Mouse (Mus musculus) regulatory T cell (primary cell): ENCODE results near the gene Fasn.

Experiments
- in situ Hi-C: fragments of 300-600 bp; cut with MboI, MseI; formaldehyde crosslinking; loops from one replicate; pipeline ENCODE4 v1.15.1; 2025; ENCODE audit warnings: high pct_unique_total_duplicates

Fasn gene

DNA sequence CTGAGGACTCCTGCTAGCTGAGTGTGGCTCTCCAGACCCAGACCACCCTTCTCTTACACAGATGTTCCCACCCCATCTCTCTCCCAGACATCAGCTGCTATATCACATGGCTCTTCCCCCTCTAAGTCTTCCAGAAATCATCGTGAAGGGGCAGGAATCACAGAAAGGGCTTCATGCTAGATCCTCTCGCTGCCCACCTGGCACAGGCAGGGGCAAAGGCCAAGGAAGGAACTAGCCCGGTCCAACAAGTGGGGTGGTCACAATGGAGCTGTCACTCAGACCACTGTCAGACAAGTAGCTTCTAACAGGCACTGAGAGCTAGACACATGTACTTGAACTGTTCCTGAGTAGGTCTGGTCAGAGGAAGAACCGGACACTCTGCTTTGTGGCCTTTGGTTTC is 4.1 kb upstream of the Fasn start:
- in situ Hi-C loops: no loop called here

- in situ Hi-C loops: no loop called here
Measured at GRCm38 (mm10) chr11:120826016-120826953, 1.9 kb upstream of the Fasn start.

GRCm38 (mm10) chr11:120825289-120825863 is 1.0 kb upstream of the Fasn start:
- in situ Hi-C loops: no loop called here

- in situ Hi-C loops: no loop called here
Measured at GRCm38 (mm10) chr11:120824787-120825288, 491 bp upstream of the Fasn start.

DNA sequence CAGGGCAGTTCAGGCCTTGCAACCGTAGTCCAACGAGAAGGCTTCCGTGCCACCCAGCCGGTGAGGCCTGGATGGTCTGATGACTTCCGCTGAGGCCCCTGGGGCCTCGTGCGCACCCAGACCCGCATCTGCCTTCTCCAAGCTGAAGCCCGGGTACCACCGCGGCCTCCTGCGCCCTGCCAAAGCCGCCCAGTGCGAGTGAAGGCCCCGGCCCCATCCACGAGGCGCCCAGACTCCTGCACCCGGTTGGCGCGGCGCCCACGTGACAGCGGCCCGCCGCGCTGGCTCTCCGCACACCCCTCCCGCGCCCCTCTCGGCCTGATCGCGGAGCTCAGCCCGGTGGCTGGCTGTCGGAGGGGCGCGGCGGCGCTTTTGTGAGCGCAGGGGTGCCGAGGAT is 798 bp downstream of the Fasn start:
- in situ Hi-C loops: no loop called here

DNA sequence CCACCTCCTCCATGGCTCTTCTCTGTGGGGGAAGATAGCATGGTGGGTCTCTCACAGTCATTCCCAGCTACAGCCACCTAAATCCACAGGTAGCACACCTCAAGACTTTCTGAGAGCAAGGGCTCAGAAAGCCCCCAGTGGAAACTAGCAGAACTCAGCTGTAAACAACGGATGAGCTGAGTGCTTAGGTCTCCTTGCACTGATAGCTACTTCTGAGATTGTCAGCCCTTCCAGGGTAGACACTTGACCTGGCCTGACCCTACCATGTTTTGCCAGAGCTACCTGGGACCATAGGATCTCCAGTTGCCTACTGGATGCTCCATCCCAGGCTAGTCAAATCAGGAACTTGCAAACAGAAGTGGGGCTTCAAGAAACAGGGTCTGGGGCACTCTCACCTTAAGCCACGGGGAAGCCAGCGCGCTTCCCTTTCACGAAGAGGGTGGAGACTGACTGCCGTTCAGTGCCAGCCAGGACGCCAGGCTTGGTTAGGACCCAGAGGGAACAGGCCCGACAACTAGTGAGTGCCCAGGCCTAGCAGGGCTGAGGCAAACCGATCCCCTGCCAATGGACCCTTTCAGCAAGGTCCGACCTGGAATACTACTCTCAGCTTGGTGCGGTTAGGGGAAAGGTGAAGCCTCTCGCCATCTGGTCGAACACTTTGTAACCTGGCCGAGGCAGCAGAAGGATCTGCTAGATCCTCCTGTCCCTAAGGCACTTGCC is 1.4 kb downstream of the Fasn start:
- in situ Hi-C loops: no loop called here

GRCm38 (mm10) chr11:120822321-120822720 is 2.0 kb downstream of the Fasn start:
- in situ Hi-C loops: no loop called here

- in situ Hi-C loops: no loop called here
Measured at GRCm38 (mm10) chr11:120821076-120821922, 3.0 kb downstream of the Fasn start.

- in situ Hi-C loops: no loop called here
Measured at GRCm38 (mm10) chr11:120820546-120820945, 3.8 kb downstream of the Fasn start.

GRCm38 (mm10) chr11:120819556-120819955 is 4.8 kb downstream of the Fasn start:
- in situ Hi-C loops: no loop called here

- in situ Hi-C loops: no loop called here
Measured at GRCm38 (mm10) chr11:120818251-120818650, 6.1 kb downstream of the Fasn start.

DNA sequence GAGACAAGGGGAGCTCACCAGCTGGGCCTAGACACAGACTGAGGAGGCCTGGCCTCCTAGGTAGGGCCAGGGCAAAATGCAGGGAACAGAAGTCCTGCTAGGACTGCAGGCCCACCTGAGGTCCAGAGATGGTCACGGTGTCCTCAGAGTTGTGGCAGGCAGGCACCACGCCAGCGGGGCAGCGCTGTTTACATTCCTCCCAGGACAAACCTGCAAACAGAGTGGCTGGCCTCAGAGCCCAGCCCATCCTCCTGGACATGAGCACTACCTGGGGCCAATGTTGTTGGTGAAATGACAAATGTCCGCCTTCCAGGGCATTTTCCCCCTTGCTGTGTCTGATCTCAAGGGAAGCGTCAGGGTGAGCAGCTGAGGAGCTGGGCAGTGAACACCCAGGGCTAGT is 7.0 kb downstream of the Fasn start:
- in situ Hi-C loops: no loop called here

DNA sequence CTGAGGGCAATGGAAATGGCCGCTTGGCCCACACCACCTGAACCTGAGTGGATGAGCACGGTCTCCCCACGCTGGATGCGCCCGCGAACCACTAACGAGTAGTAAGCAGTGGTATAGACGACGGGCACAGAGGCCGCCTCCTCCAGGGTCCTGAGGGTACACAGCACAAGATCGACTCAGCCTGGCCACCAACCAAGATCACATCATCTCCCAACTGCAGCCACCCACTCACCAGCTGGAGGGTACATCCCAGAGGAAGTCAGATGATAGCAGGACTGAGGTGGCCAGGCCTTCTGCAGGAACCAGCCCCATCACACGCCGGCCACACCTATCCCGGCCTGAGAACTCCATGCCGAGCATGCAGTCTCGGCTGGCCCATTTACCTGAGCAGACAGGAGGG is 12.3 kb downstream of the Fasn start:
- in situ Hi-C loops: no loop called here

DNA sequence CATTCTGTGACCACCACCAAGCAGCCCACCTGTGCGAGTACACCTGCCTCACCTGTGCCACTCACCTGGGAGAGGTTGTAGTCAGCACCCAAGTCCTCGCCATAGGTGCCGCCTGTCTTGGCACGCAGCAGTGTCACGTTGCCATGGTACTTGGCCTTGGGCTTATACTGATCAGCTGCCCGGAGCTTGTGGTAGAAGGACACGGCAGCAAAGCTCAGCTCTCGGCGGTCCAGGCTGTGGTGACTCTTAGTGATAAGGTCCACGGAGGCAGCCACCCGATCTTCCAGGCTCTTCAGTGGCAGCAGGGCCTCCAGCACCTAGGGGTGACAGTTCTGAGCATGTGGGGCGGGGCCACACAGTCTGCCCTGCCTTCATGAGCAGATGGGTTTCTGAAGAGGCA is 16.3 kb downstream of the Fasn start:
- in situ Hi-C loops: no loop called here

- in situ Hi-C loops: no loop called here
Measured at GRCm38 (mm10) chr11:120805375-120806298, 18.7 kb downstream of the Fasn start.

DNA sequence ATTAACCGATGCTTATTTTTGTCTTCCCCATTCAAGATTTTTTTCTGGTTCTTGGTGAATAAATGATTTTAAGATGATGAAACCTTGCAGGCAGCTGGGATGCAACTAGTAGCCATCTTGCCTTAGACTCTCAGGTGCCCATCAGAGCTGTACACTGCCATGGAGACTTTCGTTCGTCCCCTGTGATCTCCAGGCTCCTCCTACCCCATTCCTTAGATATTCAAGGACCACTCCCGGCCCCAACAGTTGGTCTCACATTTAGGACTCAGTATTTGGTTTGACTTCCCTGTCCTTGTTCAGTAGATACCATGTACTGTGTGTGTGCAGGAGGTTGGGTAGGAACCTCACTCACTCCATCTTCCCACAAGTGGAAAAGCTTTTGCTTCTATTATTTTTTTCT is 19.6 kb downstream of the Fasn start:
- in situ Hi-C loops: no loop called here

GRCm38 (mm10) chr11:120804274-120804673 is 20.1 kb downstream of the Fasn start:
- in situ Hi-C loops: no loop called here

DNA sequence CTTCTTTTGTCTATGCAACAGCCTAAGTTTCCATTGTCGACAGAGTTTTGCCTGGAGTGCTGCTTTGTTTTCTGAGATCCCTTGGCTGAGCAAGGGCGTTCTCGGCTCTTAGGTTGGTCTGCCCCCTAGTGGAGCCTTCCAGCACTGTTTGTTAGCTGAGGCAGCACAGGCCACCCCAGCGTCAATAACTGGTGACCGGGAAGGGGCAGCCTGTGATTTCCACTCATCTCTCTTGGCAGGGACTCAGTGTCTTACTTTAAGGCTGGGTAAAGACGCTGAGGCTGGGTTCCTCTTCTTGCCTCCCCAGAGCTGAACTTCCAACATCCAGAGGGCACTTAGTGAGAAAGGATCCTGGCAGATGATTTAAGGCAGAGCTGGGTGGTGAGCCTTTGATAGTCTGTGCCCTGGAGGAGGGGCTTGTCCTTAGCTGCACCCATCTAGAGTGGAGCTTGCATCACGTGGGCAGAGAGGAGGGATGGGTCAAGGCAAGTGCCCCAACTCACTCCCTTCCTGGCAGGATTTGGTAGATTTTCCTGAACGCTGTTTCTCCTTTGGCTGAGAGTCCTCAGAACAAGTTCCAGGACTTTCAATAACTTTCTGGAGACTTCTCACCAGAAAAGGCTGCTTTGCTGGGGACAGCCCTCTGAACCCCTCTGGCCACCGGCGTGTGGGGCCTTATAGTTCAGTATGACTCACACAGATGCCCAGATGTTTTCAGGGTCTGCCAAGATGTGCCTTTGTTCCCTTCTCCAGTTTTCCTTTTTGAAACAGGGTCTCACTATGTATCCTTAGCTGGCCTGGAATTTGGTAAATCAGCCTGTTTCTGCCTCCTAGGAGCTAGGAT is 24.1 kb downstream of the Fasn start:
- in situ Hi-C loops: no loop called here

GRCm38 (mm10) chr11:120799316-120799890 is 24.9 kb downstream of the Fasn start:
- in situ Hi-C loops: no loop called here
